Mouse (Mus musculus): ENCODE results near the gene Ap1ar. TPM values are rescaled to one million over a fixed set of nuclear protein-coding genes. Genes with fewer than 3 reads are reported as not detected.

Gene Ap1ar
- polyA plus RNA-seq, 2 experiments: 12.4 to 15.3 TPM

DNA sequence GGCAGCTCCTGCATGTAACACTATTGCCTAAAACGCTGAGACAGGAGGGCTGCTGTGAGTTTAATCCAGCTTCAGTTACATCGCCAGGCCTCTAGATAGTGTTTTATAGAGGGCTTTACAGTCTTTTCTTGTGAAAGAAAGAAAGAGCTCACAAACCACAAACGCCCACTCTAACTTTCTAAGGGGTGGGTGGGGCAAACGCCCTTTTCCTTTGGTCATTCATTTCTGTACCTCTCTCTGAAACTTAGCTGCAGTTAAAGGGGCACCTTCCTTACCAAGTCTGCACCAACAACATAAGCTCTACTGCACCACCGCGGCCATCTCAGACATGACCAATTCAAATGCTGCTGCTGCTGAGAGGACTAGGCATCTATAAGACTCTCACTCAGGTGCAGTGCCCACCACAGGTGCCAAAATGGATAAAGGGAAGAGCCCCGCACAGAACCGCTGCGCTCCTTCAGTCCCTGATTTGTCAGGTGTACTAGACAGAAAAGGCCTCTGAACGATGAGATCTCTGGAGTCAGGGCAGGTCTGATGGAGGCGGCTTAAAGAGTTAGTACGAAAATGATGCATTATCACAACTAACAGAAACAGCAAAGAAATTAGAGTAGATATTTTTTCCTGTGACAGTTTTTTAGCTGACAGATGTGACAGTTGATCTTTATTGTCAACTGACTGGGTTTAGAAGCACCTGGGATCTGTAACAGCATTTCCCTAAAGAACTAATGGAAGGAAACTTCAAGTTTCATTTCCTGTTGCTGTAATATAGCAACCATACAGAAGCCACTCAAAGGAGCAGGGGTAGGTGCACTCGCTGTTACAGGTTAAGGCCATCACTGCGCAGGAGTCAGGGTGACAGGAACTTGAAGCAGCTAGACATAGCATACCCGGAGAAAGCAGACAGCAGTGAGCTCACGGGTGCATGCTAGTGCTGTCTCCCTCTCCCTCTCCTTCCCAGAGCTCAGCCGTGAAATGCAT is 13.1 kb downstream of the Ap1ar start:
- Histone ChIP-seq H3K9me3 (ENCODE audit: control insufficient read depth, low read length) (no peaks in the 10 kb centered on the region), H3K4me3 (ENCODE audit: insufficient read depth in 1 of 2, low read depth in 2 of 2, low read length in 2 of 2) (no peak overlapping the region), H3K4me1 (replicated peaks; ENCODE audit: control insufficient read depth in 2 of 2, insufficient read depth in 2 of 2, low read length in 1 of 2) (peaks cover 0 to 8% of the 10 kb centered on the region in 2 experiments; a peak in 3 of 4 replicates), H3K27ac (no peak overlapping the region), H3K4me2 (ENCODE audit: low read depth) (no peak overlapping the region), H3K27me3 (ENCODE audit: control insufficient read depth, insufficient read depth, low read length) (no peaks in the 10 kb centered on the region), H3K9ac (replicated peaks) (no peak overlapping the region), H3K36me3 (replicated peaks; ENCODE audit: control insufficient read depth, insufficient read depth, low read depth) (peaks cover 5% of the 10 kb centered on the region; the same call in 1 of the 2 replicates)
- TF ChIP-seq CTCF (IDR thresholded peaks at IDR 0.05; ENCODE audit: low read depth): no peak
- TF ChIP-seq EP300 (IDR thresholded peaks at IDR 0.05; ENCODE audit: low read depth): no peak
- ATAC-seq (ENCODE audit: insufficient read depth) (0 out of 2 replicates have a peak, but pooled peaks have one; percentile 14), DNase-seq (ENCODE audit: low read depth in 3 of 3, low spot score in 3 of 3) (no peak)
- 59% methylated on average over 17 of the region's 17 CpGs for WGBS (ENCODE audit: insufficient replicate concordance)

DNA sequence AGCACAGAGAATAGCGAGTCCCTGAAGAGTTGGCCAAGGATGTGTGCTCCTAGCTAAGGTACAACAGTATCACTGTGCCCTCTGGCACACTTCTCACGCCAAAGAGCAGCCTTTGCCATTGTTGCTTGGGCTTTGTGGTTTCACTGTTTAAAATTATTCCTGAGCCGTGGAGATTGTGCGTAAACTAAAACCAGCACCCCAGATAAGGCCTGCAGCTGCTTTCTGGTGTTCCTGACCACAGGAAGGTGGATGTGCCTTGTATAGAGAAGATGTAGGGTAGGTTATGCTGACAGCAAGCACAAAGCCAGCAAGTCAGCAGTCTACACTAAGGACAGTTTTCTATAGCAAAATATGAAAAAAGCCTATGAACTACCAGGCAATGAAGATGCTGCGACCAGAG is 16.1 kb downstream of the Ap1ar start:
- TF ChIP-seq CTCF (IDR thresholded peaks at IDR 0.05; ENCODE audit: low read depth) (no peak), EP300 (IDR thresholded peaks at IDR 0.05; ENCODE audit: low read depth) (peak; percentile 56)
- WGBS (ENCODE audit: insufficient replicate concordance): 40% methylated on average over 5 of the region's 5 CpGs

DNA sequence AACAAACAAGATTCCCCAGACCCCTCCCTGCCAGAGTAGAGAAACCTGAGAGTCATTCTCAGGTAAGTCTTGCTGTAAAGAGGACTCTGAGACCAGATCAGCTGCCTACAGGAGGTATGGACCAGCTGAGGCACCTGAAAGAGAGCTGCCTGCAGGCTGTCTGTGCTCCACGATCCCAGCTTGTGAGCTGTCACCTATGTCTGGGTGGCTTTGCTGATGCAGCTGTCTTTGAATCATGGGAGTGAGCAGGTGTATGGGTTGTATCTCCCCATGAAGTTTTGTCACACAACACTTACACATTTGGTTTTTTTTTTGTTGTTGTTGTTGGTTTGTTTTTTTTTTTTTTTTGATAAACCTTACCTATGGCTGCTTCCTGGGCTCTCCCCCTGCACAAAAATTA is 16.9 kb downstream of the Ap1ar start:
- DNase-seq (ENCODE audit: low read depth in 3 of 3, low spot score in 3 of 3) (no peak), ATAC-seq (ENCODE audit: insufficient read depth) (no peak)
- H3K9me3 ChIP-seq (ENCODE audit: control insufficient read depth, low read length): no peaks in the 10 kb centered on the region
- peaks cover 0 to 10% of the 10 kb centered on the region in 2 experiments; a peak in 3 of 4 replicates for H3K4me1 ChIP-seq (replicated peaks; ENCODE audit: control insufficient read depth in 2 of 2, insufficient read depth in 2 of 2, low read length in 1 of 2)
- no peak overlapping the region for H3K4me2 ChIP-seq (ENCODE audit: low read depth)
- H3K9ac ChIP-seq (replicated peaks): no peak overlapping the region
- TF ChIP-seq EP300 (IDR thresholded peaks at IDR 0.05; ENCODE audit: low read depth): no peak
- no peak for TF ChIP-seq CTCF (IDR thresholded peaks at IDR 0.05; ENCODE audit: low read depth)
- H3K27me3 ChIP-seq (ENCODE audit: control insufficient read depth, insufficient read depth, low read length): no peaks in the 10 kb centered on the region
- H3K27ac ChIP-seq: no peak overlapping the region
- 75% methylated on average over 1 of the region's 1 CpGs for WGBS (ENCODE audit: insufficient replicate concordance)
- no peak overlapping the region for H3K4me3 ChIP-seq (ENCODE audit: insufficient read depth in 1 of 2, low read depth in 2 of 2, low read length in 2 of 2)
- H3K36me3 ChIP-seq (replicated peaks; ENCODE audit: control insufficient read depth, insufficient read depth, low read depth): peaks cover 5% of the 10 kb centered on the region; the same call in 1 of the 2 replicates

More for the DNA sequence above, 16.1 kb downstream of the Ap1ar start:
- Histone ChIP-seq H3K36me3 (replicated peaks; ENCODE audit: control insufficient read depth, insufficient read depth, low read depth) (peaks cover 5% of the 10 kb centered on the region; the same call in 1 of the 2 replicates), H3K4me2 (ENCODE audit: low read depth) (no peak overlapping the region), H3K9me3 (ENCODE audit: control insufficient read depth, low read length) (no peaks in the 10 kb centered on the region), H3K9ac (replicated peaks) (no peak overlapping the region), H3K27me3 (ENCODE audit: control insufficient read depth, insufficient read depth, low read length) (no peaks in the 10 kb centered on the region), H3K27ac (no peak overlapping the region), H3K4me1 (replicated peaks; ENCODE audit: control insufficient read depth in 2 of 2, insufficient read depth in 2 of 2, low read length in 1 of 2) (peaks cover 0 to 10% of the 10 kb centered on the region in 2 experiments; a peak in 3 of 4 replicates), H3K4me3 (ENCODE audit: insufficient read depth in 1 of 2, low read depth in 2 of 2, low read length in 2 of 2) (no peak overlapping the region)
- DNase-seq (ENCODE audit: low read depth in 3 of 3, low spot score in 3 of 3): no peak
- ATAC-seq (ENCODE audit: insufficient read depth): peak; percentile 39; the same call in 1 of the 2 replicates

DNA sequence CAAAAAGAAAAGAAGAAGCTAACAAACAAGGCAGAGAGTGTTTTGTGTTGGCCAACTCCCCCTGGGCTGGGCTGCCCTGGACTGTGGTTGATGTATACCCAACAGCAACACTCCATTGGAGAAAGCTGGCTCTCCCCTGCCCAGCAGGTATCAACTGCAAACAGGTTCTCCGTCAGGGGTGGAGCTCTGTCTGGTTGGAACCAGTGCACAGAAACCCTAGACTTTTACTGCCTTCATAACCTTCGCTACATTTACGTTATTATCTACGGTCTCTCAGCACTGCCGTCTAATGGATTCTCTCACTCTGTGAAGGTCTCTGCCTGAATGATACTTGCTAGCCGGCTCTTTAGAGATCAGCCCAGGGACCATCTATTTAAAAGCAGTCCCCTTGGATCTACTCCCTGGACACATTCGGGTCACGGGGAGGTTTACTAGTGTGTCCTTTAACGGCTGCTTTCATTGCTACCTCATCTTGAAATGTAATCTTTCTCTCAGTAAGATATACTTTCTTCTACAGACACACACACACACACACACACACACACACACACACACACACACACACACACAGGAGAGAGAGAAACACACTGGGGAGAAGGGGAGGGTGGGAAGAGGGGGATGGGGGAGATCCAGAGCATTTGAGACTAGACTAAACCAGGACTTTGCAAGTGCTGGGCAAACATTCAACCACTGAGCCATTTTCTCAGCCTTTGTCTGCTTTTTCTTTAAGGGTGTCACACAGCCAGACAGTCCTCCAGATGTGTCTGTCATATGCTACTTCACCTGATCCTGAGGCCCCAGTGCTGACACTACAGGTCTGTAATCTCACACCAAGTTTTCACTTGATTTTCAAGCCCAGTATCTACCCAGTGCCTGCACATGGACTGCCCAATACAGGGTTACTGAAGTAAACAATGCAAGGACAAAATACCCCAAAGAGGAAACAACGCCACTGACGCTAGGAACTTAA is 18.3 kb downstream of the Ap1ar start:
- ATAC-seq (ENCODE audit: insufficient read depth) (peak; percentile 47; the same call in 1 of the 2 replicates), DNase-seq (ENCODE audit: low read depth in 3 of 3, low spot score in 3 of 3) (no peak)
- 69% methylated on average over 11 of the region's 11 CpGs for WGBS (ENCODE audit: insufficient replicate concordance)
- Histone ChIP-seq H3K9me3 (ENCODE audit: control insufficient read depth, low read length) (no peaks in the 10 kb centered on the region), H3K4me2 (ENCODE audit: low read depth) (no peak overlapping the region), H3K27ac (no peak overlapping the region), H3K4me3 (ENCODE audit: insufficient read depth in 1 of 2, low read depth in 2 of 2, low read length in 2 of 2) (no peak overlapping the region), H3K36me3 (replicated peaks; ENCODE audit: control insufficient read depth, insufficient read depth, low read depth) (peaks cover 5% of the 10 kb centered on the region; the same call in 1 of the 2 replicates), H3K27me3 (ENCODE audit: control insufficient read depth, insufficient read depth, low read length) (no peaks in the 10 kb centered on the region), H3K9ac (replicated peaks) (no peak overlapping the region), H3K4me1 (replicated peaks; ENCODE audit: control insufficient read depth in 2 of 2, insufficient read depth in 2 of 2, low read length in 1 of 2) (peaks cover 0 to 10% of the 10 kb centered on the region in 2 experiments; a peak in 1 of 4 replicates)
- TF ChIP-seq EP300 (IDR thresholded peaks at IDR 0.05; ENCODE audit: low read depth) (no peak), CTCF (IDR thresholded peaks at IDR 0.05; ENCODE audit: low read depth) (no peak)

Data from liver, embryonic 14.5 days (tissue).